Mouse (Mus musculus): Measurements from ENCODE around the gene Trpm4. TPM values are rescaled to one million over a fixed set of nuclear protein-coding genes. Genes with fewer than 3 reads are reported as not detected.
"Not testable (repeated sequence)": the region's sequence is repeated elsewhere in the genome, so short reads cannot be mapped to it uniquely, and the experiment has no call there.

The Trpm4 gene
- polyA plus RNA-seq, 1 experiment from 2014 or later: 7.1 TPM

- no peak for ATAC-seq (ENCODE audit: low read depth)
- no peak overlapping the region for H3K27ac ChIP-seq (replicated peaks)
- H3K9me3 ChIP-seq: no peaks in the 10 kb centered on the region
Measured at GRCm38 (mm10) chr7:45264348-45264747, 69.2 kb downstream of the Trpm4 start.

DNA sequence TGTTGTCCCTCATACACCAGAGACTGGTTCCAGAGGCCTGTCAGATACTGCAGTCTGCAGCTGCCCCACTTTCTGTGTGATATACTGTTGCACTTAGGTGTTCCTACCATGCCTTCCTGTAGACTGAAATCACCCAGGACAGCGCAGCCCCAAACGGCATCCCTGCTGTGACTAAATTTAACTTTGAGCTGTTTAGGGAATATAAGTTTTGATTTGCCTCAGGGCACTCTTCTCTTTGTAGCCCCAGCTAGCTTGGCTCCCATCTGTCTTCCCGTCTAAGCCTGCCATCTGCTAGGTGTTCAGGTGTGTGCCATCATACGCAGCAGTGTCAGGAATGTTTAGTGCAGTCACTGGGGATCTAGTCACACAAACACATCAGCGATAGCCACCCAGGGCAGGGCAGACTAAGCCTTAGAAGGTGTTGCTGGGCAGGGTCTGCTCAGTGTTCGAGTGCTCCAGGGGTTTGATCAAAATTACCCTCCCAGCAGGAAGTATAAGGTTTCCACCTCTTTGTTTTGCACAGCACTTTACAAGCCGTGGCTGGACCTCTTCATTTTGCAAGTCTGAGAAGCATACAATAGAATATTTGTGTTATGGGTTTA, 70.5 kb downstream of the Trpm4 start:
- Histone ChIP-seq H3K36me3 (no peaks in the 10 kb centered on the region), H3K27me3 (no peaks in the 10 kb centered on the region; the same call in 1 of the 2 replicates), H3K9ac (no peak overlapping the region), H3K4me1 (replicated peaks) (no peaks in the 10 kb centered on the region), H3K9me3 (no peaks in the 10 kb centered on the region), H3K27ac (replicated peaks) (no peak overlapping the region), H3K4me2 (no peak overlapping the region), H3K4me3 (no peak overlapping the region)
- ATAC-seq (ENCODE audit: low read depth): no peak
- WGBS: 61% methylated on average over 7 of the region's 7 CpGs

More at GRCm38 (mm10) chr7:45264348-45264747, 69.2 kb downstream of the Trpm4 start:
- no peaks in the 10 kb centered on the region for H3K36me3 ChIP-seq
- H3K9ac ChIP-seq: no peak overlapping the region
- no peaks in the 10 kb centered on the region for H3K27me3 ChIP-seq
- no peak overlapping the region for H3K4me3 ChIP-seq
- no peaks in the 10 kb centered on the region for H3K4me1 ChIP-seq (replicated peaks)
- H3K4me2 ChIP-seq: no peak overlapping the region
- 67% methylated on average over 3 of the region's 3 CpGs for WGBS

DNA sequence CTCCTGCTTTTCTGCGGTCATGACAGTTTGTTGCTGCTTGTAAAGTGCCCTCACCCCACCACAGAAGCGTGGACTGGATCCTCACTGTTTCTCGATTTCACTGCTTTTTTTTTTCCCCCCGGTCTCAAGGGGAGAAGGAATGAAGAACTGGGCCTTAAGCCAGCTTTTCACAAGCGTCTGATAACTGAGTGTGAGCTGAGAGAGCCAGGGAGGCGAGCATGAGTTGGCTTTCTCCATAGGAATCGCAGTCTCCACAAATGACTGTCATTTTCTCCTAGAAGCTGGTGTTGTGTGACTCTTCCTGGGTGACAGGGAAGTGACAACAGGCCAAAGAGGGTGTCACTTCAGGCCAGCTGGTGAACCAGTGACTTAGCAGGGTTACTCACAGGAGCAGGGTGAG, 71.3 kb downstream of the Trpm4 start:
- Histone ChIP-seq H3K4me2 (no peak overlapping the region), H3K9me3 (no peaks in the 10 kb centered on the region), H3K9ac (no peak overlapping the region), H3K27ac (replicated peaks) (no peak overlapping the region), H3K36me3 (no peaks in the 10 kb centered on the region), H3K4me3 (no peak overlapping the region), H3K27me3 (no peaks in the 10 kb centered on the region; the same call in 1 of the 2 replicates), H3K4me1 (replicated peaks) (no peaks in the 10 kb centered on the region)
- ATAC-seq (ENCODE audit: low read depth): no peak
- 56% methylated on average over 7 of the region's 7 CpGs for WGBS

- H3K36me3 ChIP-seq: no peaks in the 10 kb centered on the region
- H3K27ac ChIP-seq (replicated peaks): no peak overlapping the region
- no peak for ATAC-seq (ENCODE audit: low read depth)
- WGBS: 84% methylated on average over 8 of the region's 8 CpGs
- no peaks in the 10 kb centered on the region for H3K9me3 ChIP-seq
- H3K4me1 ChIP-seq (replicated peaks): no peaks in the 10 kb centered on the region
- no peaks in the 10 kb centered on the region; the same call in 1 of the 2 replicates for H3K27me3 ChIP-seq
- no peak overlapping the region for H3K9ac ChIP-seq
- no peak overlapping the region for H3K4me3 ChIP-seq
- H3K4me2 ChIP-seq: no peak overlapping the region
Measured at GRCm38 (mm10) chr7:45259281-45259680, 74.3 kb downstream of the Trpm4 start.

- no peak for ATAC-seq (ENCODE audit: low read depth)
- Histone ChIP-seq H3K4me1 (replicated peaks) (no peaks in the 10 kb centered on the region), H3K9ac (no peak overlapping the region; the same call in 1 of the 2 replicates), H3K36me3 (no peaks in the 10 kb centered on the region), H3K4me2 (no peak overlapping the region), H3K9me3 (no peaks in the 10 kb centered on the region), H3K4me3 (no peak overlapping the region), H3K27ac (replicated peaks) (no peak overlapping the region), H3K27me3 (no peaks in the 10 kb centered on the region; the same call in 1 of the 2 replicates)
- 64% methylated on average over 11 of the region's 11 CpGs for WGBS
Measured at GRCm38 (mm10) chr7:45257063-45257840, 76.3 kb downstream of the Trpm4 start.

GRCm38 (mm10) chr7:45255822-45256221, 77.8 kb downstream of the Trpm4 start:
- not testable (repeated sequence) for H3K4me2 ChIP-seq; H3K4me1 ChIP-seq (replicated peaks); H3K9ac ChIP-seq; H3K4me3 ChIP-seq; H3K36me3 ChIP-seq; H3K27me3 ChIP-seq; H3K27ac ChIP-seq (replicated peaks); ATAC-seq (ENCODE audit: low read depth); H3K9me3 ChIP-seq
- WGBS: 83% methylated on average over 6 of the region's 7 CpGs

GRCm38 (mm10) chr7:45253806-45254205, 79.8 kb downstream of the Trpm4 start:
- 89% methylated on average over 8 of the region's 8 CpGs for WGBS
- no peak for ATAC-seq (ENCODE audit: low read depth)
- Histone ChIP-seq H3K4me3 (no peak overlapping the region), H3K4me2 (no peak overlapping the region), H3K4me1 (replicated peaks) (no peaks in the 10 kb centered on the region), H3K27ac (replicated peaks) (no peak overlapping the region), H3K9me3 (no peaks in the 10 kb centered on the region), H3K36me3 (no peaks in the 10 kb centered on the region), H3K9ac (no peak overlapping the region), H3K27me3 (no peaks in the 10 kb centered on the region; the same call in 1 of the 2 replicates)

Other genes starting within 250 kb of the Trpm4 start
- gene Rcn3, start 241.6 kb downstream of the Trpm4 start, polyA plus RNA-seq (2015; fragmentation: Nextera tagmentation; extraction: Ambion mirVana): 127 and 134 TPM in 2 replicates
- gene Fcgrt, start 229.9 kb downstream of the Trpm4 start, polyA plus RNA-seq (2015; fragmentation: Nextera tagmentation; extraction: Ambion mirVana): 25.6 and 27.3 TPM in 2 replicates
- gene Rps11, start 209.3 kb downstream of the Trpm4 start, polyA plus RNA-seq (2015; fragmentation: Nextera tagmentation; extraction: Ambion mirVana): 920 and 971 TPM in 2 replicates
- gene Rpl13a, start 205.0 kb downstream of the Trpm4 start, polyA plus RNA-seq (2015; fragmentation: Nextera tagmentation; extraction: Ambion mirVana): 746 and 820 TPM in 2 replicates
- gene Gm45713, start 197.5 kb downstream of the Trpm4 start, polyA plus RNA-seq (2015; fragmentation: Nextera tagmentation; extraction: Ambion mirVana): 0.53 TPM in 1 of 2 replicates, not detected in the other
- 1.3 and 1.5 TPM in 2 replicates for gene Flt3l, start 197.3 kb downstream of the Trpm4 start, polyA plus RNA-seq (2015; fragmentation: Nextera tagmentation; extraction: Ambion mirVana)
- gene Pih1d1, start 179.5 kb downstream of the Trpm4 start, polyA plus RNA-seq (2015; fragmentation: Nextera tagmentation; extraction: Ambion mirVana): 79.9 and 91.9 TPM in 2 replicates
- gene Aldh16a1, start 179.2 kb downstream of the Trpm4 start, polyA plus RNA-seq (2015; fragmentation: Nextera tagmentation; extraction: Ambion mirVana): 19.0 and 19.6 TPM in 2 replicates
- 0.78 and 0.83 TPM in 2 replicates for gene Slc17a7, start 169.8 kb downstream of the Trpm4 start, polyA plus RNA-seq (2015; fragmentation: Nextera tagmentation; extraction: Ambion mirVana)
- gene Gfy, start 154.2 kb downstream of the Trpm4 start, polyA plus RNA-seq (2015; fragmentation: Nextera tagmentation; extraction: Ambion mirVana): not detected in 2 replicates
- not detected in 2 replicates for gene Pth2, start 152.8 kb downstream of the Trpm4 start, polyA plus RNA-seq (2015; fragmentation: Nextera tagmentation; extraction: Ambion mirVana)
- 0.29 and 0.45 TPM in 2 replicates for gene Ccdc155, start 128.9 kb downstream of the Trpm4 start, polyA plus RNA-seq (2015; fragmentation: Nextera tagmentation; extraction: Ambion mirVana)
- gene Dkkl1, start 121.6 kb downstream of the Trpm4 start, polyA plus RNA-seq (2015; fragmentation: Nextera tagmentation; extraction: Ambion mirVana): 14.6 and 19.8 TPM in 2 replicates
- gene Tead2, start 118.0 kb downstream of the Trpm4 start, polyA plus RNA-seq (2015; fragmentation: Nextera tagmentation; extraction: Ambion mirVana): 65.9 and 85.5 TPM in 2 replicates
- gene Cd37, start 94.7 kb downstream of the Trpm4 start, polyA plus RNA-seq (2015; fragmentation: Nextera tagmentation; extraction: Ambion mirVana): 1.5 and 1.8 TPM in 2 replicates
- 0.18 and 0.27 TPM in 2 replicates for gene Slc6a16, start 92.7 kb downstream of the Trpm4 start, polyA plus RNA-seq (2015; fragmentation: Nextera tagmentation; extraction: Ambion mirVana)
- not detected in 2 replicates for gene Slc6a21, start 56.3 kb downstream of the Trpm4 start, polyA plus RNA-seq (2015; fragmentation: Nextera tagmentation; extraction: Ambion mirVana)
- 0.55 and 0.74 TPM in 2 replicates for gene Hrc, start 1.5 kb upstream of the Trpm4 start, polyA plus RNA-seq (2015; fragmentation: Nextera tagmentation; extraction: Ambion mirVana)
- 18.4 and 20.3 TPM in 2 replicates for gene Ppfia3, start 33.2 kb upstream of the Trpm4 start, polyA plus RNA-seq (2015; fragmentation: Nextera tagmentation; extraction: Ambion mirVana)
- gene Lin7b, start 36.8 kb upstream of the Trpm4 start, polyA plus RNA-seq (2015; fragmentation: Nextera tagmentation; extraction: Ambion mirVana): 11.1 and 11.6 TPM in 2 replicates
- gene Snrnp70, start 62.0 kb upstream of the Trpm4 start, polyA plus RNA-seq (2015; fragmentation: Nextera tagmentation; extraction: Ambion mirVana): 186 and 225 TPM in 2 replicates
- not detected in 2 replicates for gene Kcna7, start 71.9 kb upstream of the Trpm4 start, polyA plus RNA-seq (2015; fragmentation: Nextera tagmentation; extraction: Ambion mirVana)
- gene Ntf5, start 79.9 kb upstream of the Trpm4 start, polyA plus RNA-seq (2015; fragmentation: Nextera tagmentation; extraction: Ambion mirVana): not detected in 2 replicates
- not detected in 2 replicates for gene Lhb, start 87.0 kb upstream of the Trpm4 start, polyA plus RNA-seq (2015; fragmentation: Nextera tagmentation; extraction: Ambion mirVana)
- 21.5 and 25.9 TPM in 2 replicates for gene Gys1, start 101.1 kb upstream of the Trpm4 start, polyA plus RNA-seq (2015; fragmentation: Nextera tagmentation; extraction: Ambion mirVana)
- gene Ruvbl2, start 104.3 kb upstream of the Trpm4 start, polyA plus RNA-seq (2015; fragmentation: Nextera tagmentation; extraction: Ambion mirVana): 89.7 and 111 TPM in 2 replicates
- gene Ftl1, start 126.1 kb upstream of the Trpm4 start, polyA plus RNA-seq (2015; fragmentation: Nextera tagmentation; extraction: Ambion mirVana): 6,282 and 6,442 TPM in 2 replicates
- 184 and 237 TPM in 2 replicates for gene Bax, start 133.1 kb upstream of the Trpm4 start, polyA plus RNA-seq (2015; fragmentation: Nextera tagmentation; extraction: Ambion mirVana)
- 0.13 and 0.29 TPM in 2 replicates for gene Tulp2, start 148.1 kb upstream of the Trpm4 start, polyA plus RNA-seq (2015; fragmentation: Nextera tagmentation; extraction: Ambion mirVana)
- gene Gm45808, start 153.0 kb upstream of the Trpm4 start, polyA plus RNA-seq (2015; fragmentation: Nextera tagmentation; extraction: Ambion mirVana): not detected in 2 replicates
- 3.2 and 3.4 TPM in 2 replicates for gene Dhdh, start 155.0 kb upstream of the Trpm4 start, polyA plus RNA-seq (2015; fragmentation: Nextera tagmentation; extraction: Ambion mirVana)
- 116 and 121 TPM in 2 replicates for gene Nucb1, start 176.6 kb upstream of the Trpm4 start, polyA plus RNA-seq (2015; fragmentation: Nextera tagmentation; extraction: Ambion mirVana)
- 17.2 and 20.9 TPM in 2 replicates for gene Ppp1r15a, start 192.5 kb upstream of the Trpm4 start, polyA plus RNA-seq (2015; fragmentation: Nextera tagmentation; extraction: Ambion mirVana)
- 4.1 and 7.9 TPM in 2 replicates for gene Plekha4, start 192.6 kb upstream of the Trpm4 start, polyA plus RNA-seq (2015; fragmentation: Nextera tagmentation; extraction: Ambion mirVana)
- 0.52 and 1.7 TPM in 2 replicates for gene Hsd17b14, start 221.1 kb upstream of the Trpm4 start, polyA plus RNA-seq (2015; fragmentation: Nextera tagmentation; extraction: Ambion mirVana)
- gene Bcat2, start 236.4 kb upstream of the Trpm4 start, polyA plus RNA-seq (2015; fragmentation: Nextera tagmentation; extraction: Ambion mirVana): 24.0 and 24.1 TPM in 2 replicates

Data from neural tube, embryonic 13.5 days (tissue).